20 mouse cellular contexts compared by ENCODE assay signal in genomic region chr7:110309246-110309645, GRCm38 (mm10).
"Had no signal": no experiment of that assay in that cellular context is flagged by ENCODE, and none has a peak within 500 bp of the region (broad histone marks: within the 10 kb centered on the region; RNA-seq: fewer than 3 reads in every experiment).

No protein-coding gene starts in this region.

- DNase-seq: kidney, postnatal 10 days; kidney, postnatal 36 days; layer of hippocampus, postnatal 36 days; liver, postnatal 0 days; lung, embryonic 14.5 days; right cerebral cortex, adult 18-20 months; right cerebral cortex, postnatal 14 days; right cerebral cortex, postnatal 4 days; thymus, postnatal 25 days had no signal

- ATAC-seq: liver, postnatal 0 days; lung, postnatal 0 days; midbrain, embryonic 15.5 days had no signal

- H3K4me1 ChIP-seq: kidney, embryonic 15.5 days; midbrain, embryonic 15.5 days; neural tube, embryonic 12.5 days; neural tube, embryonic 15.5 days; stomach, embryonic 15.5 days had no signal

- H3K27ac ChIP-seq: kidney, embryonic 15.5 days; left cerebral cortex, adult 2 months; limb, embryonic 15.5 days; liver, embryonic 14.5 days; macrophage; midbrain, embryonic 12.5 days; midbrain, embryonic 15.5 days; neural tube, embryonic 12.5 days; neural tube, embryonic 15.5 days; stomach, embryonic 15.5 days had no signal

- H3K4me3 ChIP-seq: kidney, embryonic 15.5 days; left cerebral cortex, adult 2 months; limb, embryonic 15.5 days; midbrain, embryonic 12.5 days; midbrain, embryonic 15.5 days; neural tube, embryonic 12.5 days; neural tube, embryonic 15.5 days; stomach, embryonic 15.5 days had no signal

- H3K27me3 ChIP-seq: kidney, embryonic 15.5 days; limb, embryonic 15.5 days; midbrain, embryonic 12.5 days; midbrain, embryonic 15.5 days; neural tube, embryonic 12.5 days; neural tube, embryonic 15.5 days; stomach, embryonic 15.5 days had no signal
